Mouse (Mus musculus) left cerebral cortex, adult 2 months (tissue): Measurements from ENCODE around the gene Ankrd39. TPM values are rescaled to one million over a fixed set of nuclear protein-coding genes. Genes with fewer than 3 reads are reported as not detected.

Source experiments
- DNase-seq, 2 experiments: peaks; one replicate each; pipeline ENCODE4 v3.0.0; 2021 to 2022; ENCODE audit warnings: low spot score in 2 of 2, mixed read lengths in 1 of 2; ENCODE audit errors: extremely low spot score in 1 of 2
- H3K27ac ChIP-seq: fragments of 200-600 bp; 2 replicates; pipeline ENCODE4 v1.8.1; 2022
- H3K4me3 ChIP-seq: fragments of 200-600 bp; 2 replicates; pipeline ENCODE4 v1.8.1; 2022
- CTCF ChIP-seq: fragments of 200-600 bp; IDR thresholded peaks from 2 replicates; pipeline ENCODE4 v1.8.1; 2022; ENCODE audit warnings: antibody characterized with exemption, mild to moderate bottlenecking, moderate library complexity
- intact Hi-C: fragments of 180-260 bp; cut with DNase I; formaldehyde crosslinking; loops from one replicate; pipeline ENCODE4 v1.15.1; 2025
- total RNA-seq, 2 experiments: library from RNA; stranded (reverse); gene quantifications; 2 replicates each; pipeline ENCODE4 v1.2.3; 2021

The Ankrd39 gene
- total RNA-seq, 2 experiments from 2014 or later: 12.0 to 14.8 TPM

DNA sequence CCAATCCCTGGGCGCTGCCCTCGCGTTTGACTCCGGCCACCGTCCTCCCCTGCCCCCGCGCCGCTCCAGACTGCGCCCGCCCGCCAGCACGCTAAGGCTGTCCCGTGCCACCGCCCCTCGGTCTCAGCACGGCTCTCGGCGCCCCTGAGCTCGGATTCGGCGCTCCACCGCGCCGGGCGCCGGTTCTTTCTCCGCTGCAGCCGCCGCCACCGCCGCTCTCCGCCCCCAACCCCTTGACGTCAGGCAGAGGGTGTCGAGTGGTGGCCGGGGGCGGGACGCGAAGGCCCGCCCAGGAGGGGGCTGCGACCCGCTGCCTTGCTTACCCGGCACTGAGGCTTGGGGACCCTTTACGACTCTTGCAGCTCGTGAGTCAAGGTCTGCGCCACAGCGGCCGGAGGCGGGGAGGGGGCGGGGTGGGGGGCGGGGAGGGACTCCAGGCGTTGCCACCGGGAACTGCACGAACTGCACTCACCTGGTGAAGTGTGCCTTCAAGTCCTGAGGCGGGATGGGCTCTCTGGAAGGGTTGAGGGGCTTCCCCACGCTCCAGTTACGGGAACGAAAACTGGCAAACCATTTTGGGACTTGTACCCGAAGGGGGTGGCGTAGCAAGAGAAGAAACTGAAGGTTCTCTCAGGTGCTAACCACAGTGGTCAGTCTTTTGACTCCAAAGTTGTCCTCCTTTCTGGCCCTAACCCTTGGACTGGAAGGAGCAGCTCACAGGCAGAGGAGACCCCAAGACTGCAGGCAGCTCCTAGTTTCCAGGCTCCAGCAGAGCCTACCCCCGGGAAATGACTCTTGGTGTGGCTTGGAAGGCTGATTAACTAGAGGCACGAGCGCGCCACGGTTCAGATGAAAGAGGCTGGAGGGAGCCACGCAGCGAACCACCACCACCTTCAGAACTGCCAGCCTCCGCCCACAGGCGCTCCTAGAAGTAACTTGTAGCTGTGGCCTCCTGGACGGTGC, 11.1 kb upstream of the Ankrd39 start, which contains the start of gene Sema4c:
Gene Sema4c, minus strand, starts transcription at position 319 of the 963 bp plus-strand sequence.
- Histone ChIP-seq H3K4me3 (peak within 1 kb of the TSS; percentile 92), H3K27ac (peak within 1 kb of the TSS; percentile 95)
- no peak; the same call in none of the 2 replicates for TF ChIP-seq CTCF
- peak; percentile 78 to 79 for DNase-seq
- intact Hi-C loops: loop anchor here (2.0 kb wide), 1 partner anchor 40 kb away; no protein-coding TSS in a partner anchor

DNA sequence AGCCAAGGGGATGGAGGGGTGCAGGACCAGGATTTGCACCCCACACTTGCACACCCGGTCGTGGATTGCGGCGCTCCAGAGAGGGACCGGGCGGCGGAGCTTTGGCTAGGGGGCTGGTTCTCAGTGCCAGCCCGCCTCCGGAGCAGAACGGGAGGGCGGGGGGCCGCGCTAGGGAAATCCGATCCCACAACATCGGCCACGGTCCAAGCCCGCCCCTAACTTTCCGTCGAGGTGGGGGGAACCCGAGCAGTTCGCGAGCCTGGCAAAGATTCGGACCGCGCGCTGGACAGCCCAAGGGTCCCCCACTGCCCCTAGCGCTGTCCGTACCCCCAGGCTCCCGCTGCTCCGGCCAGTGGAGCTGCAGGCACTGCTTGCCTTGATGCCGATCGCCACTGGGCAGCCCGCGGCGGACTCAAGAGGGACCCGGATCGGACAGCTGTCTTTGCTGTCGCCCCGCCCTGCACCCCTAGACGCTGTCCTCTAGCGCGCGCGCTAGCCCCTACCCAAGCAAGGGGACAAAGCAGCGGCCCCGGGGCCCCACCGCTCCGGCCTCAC, 10.3 kb upstream of the Ankrd39 start:
- Histone ChIP-seq H3K27ac (peak overlapping the region; percentile 95), H3K4me3 (peak overlapping the region; percentile 92)
- intact Hi-C loops: loop anchor here (2.0 kb wide), 1 partner anchor 41 kb away; no protein-coding TSS in a partner anchor
- DNase-seq: peak; percentile 70 to 74
- TF ChIP-seq CTCF: no peak; the same call in 1 of the 2 replicates

GRCm38 (mm10) chr1:36556553-36557456, 9.6 kb upstream of the Ankrd39 start:
- peak; percentile 90 to 95 for DNase-seq
- Histone ChIP-seq H3K4me3 (peak overlapping the region; percentile 92), H3K27ac (peak overlapping the region; percentile 95)
- intact Hi-C loops: no loop called here
- peak; percentile 97 for TF ChIP-seq CTCF

DNA sequence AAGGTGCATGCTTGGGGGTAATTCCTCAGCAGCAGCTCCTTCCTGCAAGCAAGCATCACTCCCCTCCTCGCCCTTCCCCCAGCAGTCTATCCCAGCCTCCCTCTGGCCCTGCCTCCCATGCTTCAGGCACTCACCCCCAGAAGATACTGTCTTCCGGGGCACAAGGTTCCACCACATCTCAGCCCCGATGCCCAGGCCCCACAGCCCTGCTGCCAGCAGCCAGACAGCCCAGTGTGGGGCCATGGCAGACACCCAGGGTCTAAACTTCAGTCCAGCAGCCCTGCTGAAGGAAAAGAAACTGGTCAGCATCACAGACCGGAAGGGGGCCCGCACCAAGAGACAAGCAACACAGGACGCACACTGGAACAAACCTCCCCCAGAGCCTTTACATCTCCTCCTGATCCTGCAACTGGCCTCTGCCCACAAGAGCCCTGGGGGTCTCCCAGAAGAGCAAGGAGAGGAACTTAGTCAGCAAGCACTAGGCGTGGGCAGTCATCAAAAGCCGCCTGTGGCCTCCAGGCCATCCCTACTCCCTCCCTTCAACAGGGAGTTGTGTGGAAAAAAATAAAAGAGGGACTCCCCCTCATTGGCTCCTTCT, 8.7 kb upstream of the Ankrd39 start:
- intact Hi-C loops: no loop called here
- Histone ChIP-seq H3K27ac (peak overlapping the region; percentile 95), H3K4me3 (peak overlapping the region; percentile 92)
- no peak for TF ChIP-seq CTCF
- DNase-seq: no peak

DNA sequence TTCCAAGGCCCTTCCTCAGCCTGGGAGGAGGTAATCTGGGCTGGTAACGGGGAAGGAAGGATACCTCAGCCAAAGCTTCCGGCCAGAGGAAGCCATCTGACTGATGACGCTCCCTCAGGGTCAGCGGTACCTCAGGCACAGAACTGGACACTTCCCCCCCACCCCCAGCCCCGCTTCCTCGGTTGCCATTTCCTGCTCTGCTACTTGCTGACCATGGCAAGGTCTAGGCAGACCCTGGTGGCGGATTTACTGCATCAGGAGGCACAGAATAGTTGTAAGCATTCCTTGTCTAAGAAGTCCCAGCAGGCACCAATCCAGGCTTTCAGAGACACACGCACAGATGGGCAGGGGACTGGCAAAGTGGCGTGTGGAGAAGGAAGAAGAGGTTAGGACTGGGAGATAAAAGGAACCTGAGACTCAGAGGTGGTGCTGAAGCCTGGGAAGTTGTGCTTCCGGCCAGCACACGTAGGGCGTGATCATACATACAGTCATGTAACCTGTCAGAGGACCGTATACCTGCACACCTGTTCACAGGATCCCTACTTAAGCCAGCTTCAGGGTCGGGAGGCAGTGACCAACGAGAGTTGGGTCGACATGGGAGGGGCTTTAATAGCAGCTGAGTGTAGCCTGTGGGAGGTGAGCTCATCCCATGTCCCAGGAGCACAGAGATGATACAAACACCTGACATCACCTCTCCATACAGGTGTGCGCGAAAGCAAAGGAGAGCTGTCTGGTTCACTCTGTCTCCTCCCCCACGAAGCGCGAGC, 7.6 kb upstream of the Ankrd39 start:
- H3K27ac ChIP-seq: no peak overlapping the region
- H3K4me3 ChIP-seq: peak overlapping the region; percentile 4; the same call in 1 of the 2 replicates
- intact Hi-C loops: no loop called here
- DNase-seq: no peak
- no peak for TF ChIP-seq CTCF

- DNase-seq: no peak
- no peak overlapping the region for H3K27ac ChIP-seq
- no peak overlapping the region for H3K4me3 ChIP-seq
- no peak for TF ChIP-seq CTCF
- intact Hi-C loops: no loop called here
Measured at GRCm38 (mm10) chr1:36552506-36552905, 5.3 kb upstream of the Ankrd39 start.

GRCm38 (mm10) chr1:36551904-36552303, 4.7 kb upstream of the Ankrd39 start:
- TF ChIP-seq CTCF: no peak
- intact Hi-C loops: no loop called here
- no peak overlapping the region for H3K27ac ChIP-seq
- DNase-seq: no peak
- no peak overlapping the region for H3K4me3 ChIP-seq

- TF ChIP-seq CTCF: no peak
- Histone ChIP-seq H3K4me3 (no peak overlapping the region), H3K27ac (no peak overlapping the region)
- DNase-seq: no peak
- intact Hi-C loops: no loop called here
Measured at GRCm38 (mm10) chr1:36550075-36550863, 3.0 kb upstream of the Ankrd39 start.

DNA sequence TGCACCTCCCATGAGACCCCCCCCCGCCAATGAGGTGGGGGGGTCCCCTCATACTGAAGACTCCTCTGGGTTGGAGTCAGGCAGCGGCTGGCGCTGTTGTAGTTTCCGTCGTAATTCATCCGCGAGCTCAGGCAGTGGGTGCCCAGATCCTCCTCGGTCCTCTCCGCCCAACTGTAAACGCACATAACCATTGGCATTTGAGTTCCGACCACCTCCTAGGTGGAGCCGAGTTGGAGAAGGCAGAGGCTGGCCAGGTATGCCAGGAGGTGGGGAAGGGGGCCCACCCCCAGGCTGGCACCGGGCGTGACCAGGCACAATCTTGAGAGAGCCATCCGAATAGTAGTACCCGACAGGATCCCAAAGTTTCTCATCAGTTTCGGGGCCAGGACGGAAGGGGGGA, 2.2 kb upstream of the Ankrd39 start:
- no peak for TF ChIP-seq CTCF
- H3K27ac ChIP-seq: no peak overlapping the region
- no peak overlapping the region for H3K4me3 ChIP-seq
- intact Hi-C loops: loop anchor here (2.0 kb wide), 1 partner anchor 159 kb away; no protein-coding TSS in a partner anchor
- DNase-seq: no peak

DNA sequence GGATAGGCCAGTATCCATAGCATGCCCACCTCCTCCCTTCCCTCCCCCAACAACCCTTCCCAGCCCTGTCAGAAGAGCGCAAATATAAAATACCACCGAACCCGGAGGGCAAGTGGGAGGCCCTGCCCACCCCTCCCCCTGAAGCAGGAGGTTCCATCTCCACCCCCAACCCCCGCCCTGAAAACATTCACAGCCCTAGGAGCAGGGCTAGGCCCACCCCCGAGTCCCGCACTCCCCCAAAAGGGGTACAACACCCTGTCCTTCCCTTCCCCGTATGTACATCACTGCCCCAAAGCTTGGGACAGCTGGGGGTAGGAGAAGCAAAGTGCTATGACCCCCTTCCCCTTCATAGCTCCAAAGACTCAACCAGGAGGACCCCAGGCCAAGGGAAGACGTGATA, 1.5 kb upstream of the Ankrd39 start:
- no peak for TF ChIP-seq CTCF
- DNase-seq: no peak
- intact Hi-C loops: loop anchor here (2.0 kb wide), 1 partner anchor 160 kb away; no protein-coding TSS in a partner anchor
- no peak overlapping the region for H3K27ac ChIP-seq
- H3K4me3 ChIP-seq: no peak overlapping the region
